Comparison of ENCODE assay signal across 14 mouse cellular contexts in the genomic region with DNA sequence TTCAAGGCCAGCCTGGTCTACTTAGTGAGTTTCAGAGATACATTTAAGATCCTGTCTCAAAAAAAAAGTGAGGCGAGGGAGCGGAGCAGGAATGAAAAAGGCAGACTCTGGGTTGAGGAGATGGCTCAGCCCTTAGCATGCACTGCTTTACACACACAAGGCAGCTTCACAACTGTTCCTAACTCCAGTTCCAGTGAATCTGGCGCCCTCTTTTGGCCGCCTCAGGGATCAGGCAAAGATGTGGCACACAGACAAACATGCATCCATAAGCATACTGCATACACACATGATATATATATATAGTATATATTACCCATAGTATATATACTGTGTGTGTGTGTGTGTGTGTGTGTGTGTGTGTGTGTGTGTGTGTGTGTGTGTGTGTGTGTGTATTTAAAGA. TPM values are rescaled to one million over a fixed set of nuclear protein-coding genes. Genes with fewer than 3 reads are reported as not detected.
DNase-seq lines count a peak whose midpoint lies in the region; TF ChIP-seq lines count a peak whose summit lies in the region.
"Had no signal": no experiment of that assay in that cellular context is flagged by ENCODE, and none has a peak within 500 bp of the region (broad histone marks: within the 10 kb centered on the region; RNA-seq: fewer than 3 reads in every experiment).

No protein-coding gene starts in this region.

- peak; percentile 13; the same call in 1 of the 2 replicates for TF ChIP-seq CTCF in left cerebral cortex, adult 2 months (IDR thresholded peaks at IDR 0.05)
- TF ChIP-seq CTCF in cerebellum, adult 2 months (IDR thresholded peaks at IDR 0.05; ENCODE audit: borderline replicate concordance, insufficient read depth, low read depth, low read length): no peak

- H3K27ac ChIP-seq in left cerebral cortex, adult 2 months: no peak overlapping the region
- no peak overlapping the region for H3K27ac ChIP-seq in cerebellum, adult 2 months (ENCODE audit: insufficient read depth, low read length)
- H3K27ac ChIP-seq: stomach, embryonic 15.5 days had no signal

- TF ChIP-seq POLR2A in cerebellum, adult 2 months (IDR thresholded peaks at IDR 0.05; ENCODE audit: borderline replicate concordance, insufficient read depth, low read length): no peak

- 64% methylated on average over 4 of the region's 4 CpGs for WGBS in cerebellum, adult 2 months

- no peaks in the 10 kb centered on the region for H3K27me3 ChIP-seq in cerebellum, adult 2 months (ENCODE audit: control insufficient read depth, insufficient read depth, low read length)
- H3K27me3 ChIP-seq: stomach, embryonic 15.5 days had no signal

- intact Hi-C loops in left cerebral cortex, adult 2 months (cut with DNase I): loop anchor here (5.0 kb wide), 1 partner anchor 299 kb away; a partner anchor contains a TSS
- intact Hi-C loops in left cerebral cortex, postnatal 25 days (cut with DNase I): loop anchor here (5.0 kb wide), 1 partner anchor 299 kb away; a partner anchor contains a TSS

- no peaks in the 10 kb centered on the region for H3K4me1 ChIP-seq in cerebellum, adult 2 months (ENCODE audit: control insufficient read depth, insufficient read depth, low read length)
- H3K4me1 ChIP-seq: stomach, embryonic 15.5 days had no signal

- H3K4me3 ChIP-seq in left cerebral cortex, adult 2 months: no peak overlapping the region
- H3K4me3 ChIP-seq in cerebellum, adult 2 months (replicated peaks; ENCODE audit: insufficient read depth, low read depth, low read length): no peak overlapping the region
- H3K4me3 ChIP-seq: stomach, embryonic 15.5 days had no signal

- peak; percentile 49 for DNase-seq in cerebellum, postnatal 10 days
- no peak for DNase-seq in cerebellum, adult 11 months
- no peak for DNase-seq in left cerebral cortex, adult 2 months (ENCODE audit: extremely low spot score in 1 of 2, low spot score in 2 of 2)
- no peak for DNase-seq in left cerebral cortex, postnatal 25 days (ENCODE audit: low spot score in 2 of 2)
- peak; percentile 26 to 30 for DNase-seq in B cell, adult 2 months
- peak; percentile 38 for DNase-seq in c-Kit-positive CD71-positive TER-119-positive erythroid progenitor cells, embryonic 14.5 days (ENCODE audit: low spot score)
- no peak for DNase-seq in urinary bladder, postnatal 36 days (ENCODE audit: low spot score in 2 of 2)
- DNase-seq in cerebellum, adult 2 months: no peak
- DNase-seq: gastrocnemius, postnatal 10 days had no signal

RNA-seq across cellular contexts. Expression of a gene that starts 4.1 kb away (rescaled TPM):
- total RNA-seq in left cerebral cortex, adult 2 months (2021): 10 to 100 TPM; 26.7 to 30.7 TPM
- 10 to 100 TPM; 23.0 to 26.4 TPM for total RNA-seq in left cerebral cortex, postnatal 25 days (2021)
- 49.4 and 50.4 TPM in 2 replicates for polyA plus RNA-seq in cerebellum, adult 2 months (2012; rRNA removed)

RNA-seq across cellular contexts. Expression of a gene that starts 16.7 kb away (rescaled TPM):
- 10 to 100 TPM; 22.1 to 24.2 TPM for total RNA-seq in left cerebral cortex, adult 2 months (2021)
- total RNA-seq in left cerebral cortex, postnatal 25 days (2021): 10 to 100 TPM; 18.0 to 19.6 TPM
- polyA plus RNA-seq in cerebellum, adult 2 months (2012; rRNA removed): 4.4 and 6.9 TPM in 2 replicates

RNA-seq across cellular contexts. Expression of a gene that starts 34.4 kb away (rescaled TPM):
- not detected for total RNA-seq in left cerebral cortex, adult 2 months (2021)
- not detected for total RNA-seq in left cerebral cortex, postnatal 25 days (2021)
- not detected in 2 replicates for polyA plus RNA-seq in cerebellum, adult 2 months (2012; rRNA removed)
- total RNA-seq: G1E; gastrocnemius, postnatal 10 days had no signal
- polyA plus RNA-seq: G1E; intestine, embryonic 14.5 days; liver, embryonic 16.5 days; neural tube, embryonic 11.5 days; stomach, embryonic 15.5 days had no signal

RNA-seq across cellular contexts. Expression of a gene that starts 44.4 kb away (rescaled TPM):
- total RNA-seq in left cerebral cortex, adult 2 months (2021): 10 to 100 TPM in 1 of 2 experiments, 1 to 10 TPM in 1; 6.0 to 10.9 TPM
- total RNA-seq in left cerebral cortex, postnatal 25 days (2021): 1 to 10 TPM; 5.4 to 8.7 TPM
- polyA plus RNA-seq in cerebellum, adult 2 months (2012; rRNA removed): 0.10 TPM in 1 of 2 replicates, not detected in the other

Comparison
In these comparisons a context has a peak if more than half of its experiments do, and no peak if none do; other contexts are left out.
1. DNase-seq: peak in cerebellum, postnatal 10 days (2 of 2), B cell, adult 2 months (2 of 2) and c-Kit-positive CD71-positive TER-119-positive erythroid progenitor cells, embryonic 14.5 days (single experiment); none in cerebellum, adult 11 months (single experiment), left cerebral cortex, adult 2 months (0 of 2), left cerebral cortex, postnatal 25 days (0 of 2), urinary bladder, postnatal 36 days (0 of 2) and cerebellum, adult 2 months (0 of 2).